Comparison of ENCODE assay signal across 30 mouse cellular contexts in genomic region chr1:172305153-172305552, GRCm38 (mm10). TPM values are rescaled to one million over a fixed set of nuclear protein-coding genes. Genes with fewer than 3 reads are reported as not detected.
"Had no signal": no experiment of that assay in that cellular context is flagged by ENCODE, and none has a peak within 500 bp of the region (broad histone marks: within the 10 kb centered on the region; RNA-seq: fewer than 3 reads in every experiment).

No protein-coding gene starts in this region.

- H3K27ac ChIP-seq: heart, adult 2 months; heart, embryonic 13.5 days; heart, embryonic 15.5 days; hindbrain, embryonic 13.5 days; hindbrain, embryonic 15.5 days; hindbrain, postnatal 0 days; kidney, embryonic 15.5 days; kidney, postnatal 0 days; limb, embryonic 12.5 days; liver, embryonic 13.5 days; liver, embryonic 15.5 days had no signal

- H3K4me3 ChIP-seq: heart, adult 2 months; heart, embryonic 13.5 days; heart, embryonic 15.5 days; hindbrain, embryonic 13.5 days; hindbrain, embryonic 15.5 days; kidney, embryonic 15.5 days; limb, embryonic 10.5 days; limb, embryonic 12.5 days; liver, embryonic 13.5 days; liver, embryonic 15.5 days had no signal

- DNase-seq: gastrocnemius, postnatal 14 days; gastrocnemius, postnatal 36 days; heart, adult 11 months; heart, adult 2 months; heart, postnatal 14 days; heart, postnatal 36 days; kidney, adult 11 months; kidney, adult 2 months; kidney, adult 9 months; kidney, postnatal 14 days; kidney, postnatal 4 days had no signal

RNA-seq across cellular contexts. Expression of gene Atp1a2, which starts 7.3 kb away (rescaled TPM):
- total RNA-seq: hematopoietic stem cell, adult 5-6 weeks had no signal

RNA-seq across cellular contexts. Expression of gene Kcnj9, which starts 24.0 kb away (rescaled TPM):
- total RNA-seq: gastrocnemius, adult 18-20 months; gastrocnemius, postnatal 14 days; gastrocnemius, postnatal 36 days; heart, adult 2 months; heart, postnatal 14 days; heart, postnatal 36 days; hematopoietic stem cell, adult 5-6 weeks had no signal

RNA-seq across cellular contexts. Expression of gene Kcnj10, which starts 35.9 kb away (rescaled TPM):
- total RNA-seq: gastrocnemius, postnatal 36 days; hematopoietic stem cell, adult 5-6 weeks had no signal

RNA-seq across cellular contexts. Expression of gene Atp1a4, which starts 46.9 kb away (rescaled TPM):
- total RNA-seq: heart, adult 2 months; heart, postnatal 14 days; heart, postnatal 36 days; hematopoietic stem cell, adult 5-6 weeks; layer of hippocampus, adult 8-10 months; layer of hippocampus, postnatal 10 days; layer of hippocampus, postnatal 25 days; left cerebral cortex, adult 8-10 months; left cerebral cortex, postnatal 10 days; left cerebral cortex, postnatal 36 days had no signal
